Mouse (Mus musculus) thymus, adult 2 months (tissue): ENCODE measurements around the gene Ubr3.

Experiments used
- CTCF ChIP-seq: fragments of 200-500 bp; IDR thresholded peaks from 2 replicates; pipeline ENCODE4 v1.5.1; 2012; ENCODE audit warnings: mild to moderate bottlenecking, control low read depth, low read length, moderate library complexity, borderline replicate concordance; ENCODE audit not compliant: control insufficient read depth, poor library complexity, insufficient read depth; ENCODE audit errors: extremely low read depth
- POLR2A ChIP-seq: fragments of 200-500 bp; IDR thresholded peaks from 2 replicates; pipeline ENCODE4 v1.6.1; 2012; ENCODE audit warnings: mild to moderate bottlenecking, low read length, control low read depth, moderate library complexity; ENCODE audit not compliant: control insufficient read depth, poor library complexity, insufficient read depth; ENCODE audit errors: extremely low read depth

GRCm38 (mm10) chr2:69994779-69995178, 97.7 kb downstream of the Ubr3 start:
- TF ChIP-seq CTCF (no peak), POLR2A (no peak)
